Mouse (Mus musculus) right cerebral cortex, postnatal 14 days (tissue): ENCODE results near the gene Vdac2.
A peak's percentile ranks its signal among the peaks of the same experiment; 100 is the strongest.

ENCODE experiments used
- DNase-seq: peaks from one replicate; pipeline ENCODE4 v3.0.0; 2022

The Vdac2 gene

DNA sequence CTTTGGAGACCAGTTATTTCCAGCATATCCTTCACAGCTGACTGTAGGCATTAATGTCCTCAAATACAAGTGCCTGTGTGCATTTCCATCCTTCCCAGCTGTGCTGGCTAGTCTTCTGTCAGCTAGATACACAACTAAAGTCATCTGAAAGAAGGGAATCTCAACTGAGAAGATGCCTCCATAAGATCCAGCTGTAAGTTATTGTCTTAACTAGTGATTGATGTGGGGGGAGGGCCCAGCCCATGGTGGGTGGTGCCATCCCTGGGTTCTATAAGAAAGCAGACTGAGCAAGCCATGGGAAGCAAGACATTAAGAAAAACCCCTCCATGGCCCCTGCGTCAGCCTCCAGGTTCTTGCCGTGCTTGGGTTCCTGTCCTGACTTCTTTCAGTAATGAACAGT is at the start of gene Vdac2:
TSS of gene Vdac2 (plus strand) at position 301 of the 400 bp plus-strand sequence.
- DNase-seq, result no peak

DNA sequence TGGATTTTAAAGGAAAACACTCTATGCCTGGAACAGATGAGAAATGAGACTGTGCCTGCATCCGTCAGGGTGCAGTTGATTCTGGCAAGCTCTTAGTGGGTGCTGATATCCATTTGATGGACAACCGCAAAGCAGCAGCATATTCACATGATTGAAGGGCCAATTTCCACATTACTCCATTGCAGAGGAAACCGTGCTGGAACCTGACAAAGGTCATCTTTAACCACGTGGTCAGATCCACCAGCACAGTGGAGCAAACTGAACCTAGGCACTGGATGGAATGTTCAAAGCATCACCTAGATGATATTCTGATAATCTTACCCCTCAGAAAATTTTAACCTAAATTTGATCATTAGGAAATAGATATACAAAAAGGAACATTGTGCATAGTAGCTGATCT is 48.8 kb upstream of the Vdac2 start:
- DNase-seq, result no peak

DNA sequence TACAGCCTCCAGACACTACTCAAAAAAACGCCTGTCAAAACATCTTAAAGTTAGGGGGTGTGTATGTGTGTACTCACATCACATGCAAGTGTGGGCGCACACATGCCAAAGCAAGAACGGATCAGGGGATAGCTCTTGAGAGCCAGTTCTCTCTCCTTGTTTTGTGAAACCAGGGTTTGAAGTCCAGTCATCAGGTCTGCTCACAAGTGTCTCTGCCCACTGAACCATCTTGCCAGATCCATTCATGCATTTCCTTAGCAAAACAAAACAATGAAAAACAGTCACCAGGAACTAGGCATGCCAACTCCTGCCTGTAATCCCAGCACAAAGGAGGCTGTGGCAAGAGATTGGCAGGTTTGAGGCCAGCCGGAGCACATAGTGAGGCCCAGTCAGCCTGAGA is 38.5 kb upstream of the Vdac2 start:
- DNase-seq, result no peak

DNA sequence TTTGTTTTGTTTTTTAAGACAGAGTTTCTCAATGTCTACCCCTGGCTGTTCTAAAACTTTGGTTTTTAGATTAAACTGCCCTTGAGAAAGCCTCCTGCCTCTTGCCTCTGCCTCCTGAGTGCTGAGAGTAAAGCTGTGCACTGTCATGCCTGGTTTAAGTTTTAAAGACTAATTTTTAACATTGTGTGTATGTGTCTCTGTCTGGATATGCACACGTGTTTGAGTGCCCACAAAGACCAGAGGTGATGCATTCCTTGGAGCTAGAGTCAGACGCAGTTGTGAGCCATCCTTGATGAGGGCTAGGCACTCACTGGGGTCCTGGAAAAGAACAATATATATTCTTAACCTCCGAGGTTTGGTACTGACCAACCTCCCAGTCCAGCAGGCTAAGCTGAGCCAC is 37.7 kb upstream of the Vdac2 start:
- no peak for DNase-seq

DNA sequence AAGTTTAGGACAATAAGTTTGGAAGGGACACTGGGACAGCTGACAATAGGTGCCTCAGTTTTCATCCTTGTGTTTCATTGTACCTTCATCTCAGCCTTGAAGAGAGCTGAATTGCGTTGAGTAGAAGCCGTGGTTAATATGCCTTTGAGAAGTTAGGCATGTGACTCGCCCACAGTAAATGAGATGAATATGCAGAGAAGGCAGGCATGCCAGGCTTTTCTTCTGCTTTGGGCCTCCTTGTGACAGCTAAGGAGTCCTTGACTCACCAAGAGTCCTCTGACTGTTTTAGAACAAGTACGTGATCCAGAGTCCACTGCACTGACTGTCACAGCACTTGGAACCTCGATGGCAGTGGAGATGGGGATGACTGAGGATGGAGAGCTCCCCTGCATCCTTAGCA is 36.9 kb upstream of the Vdac2 start:
- DNase-seq, result no peak

DNA sequence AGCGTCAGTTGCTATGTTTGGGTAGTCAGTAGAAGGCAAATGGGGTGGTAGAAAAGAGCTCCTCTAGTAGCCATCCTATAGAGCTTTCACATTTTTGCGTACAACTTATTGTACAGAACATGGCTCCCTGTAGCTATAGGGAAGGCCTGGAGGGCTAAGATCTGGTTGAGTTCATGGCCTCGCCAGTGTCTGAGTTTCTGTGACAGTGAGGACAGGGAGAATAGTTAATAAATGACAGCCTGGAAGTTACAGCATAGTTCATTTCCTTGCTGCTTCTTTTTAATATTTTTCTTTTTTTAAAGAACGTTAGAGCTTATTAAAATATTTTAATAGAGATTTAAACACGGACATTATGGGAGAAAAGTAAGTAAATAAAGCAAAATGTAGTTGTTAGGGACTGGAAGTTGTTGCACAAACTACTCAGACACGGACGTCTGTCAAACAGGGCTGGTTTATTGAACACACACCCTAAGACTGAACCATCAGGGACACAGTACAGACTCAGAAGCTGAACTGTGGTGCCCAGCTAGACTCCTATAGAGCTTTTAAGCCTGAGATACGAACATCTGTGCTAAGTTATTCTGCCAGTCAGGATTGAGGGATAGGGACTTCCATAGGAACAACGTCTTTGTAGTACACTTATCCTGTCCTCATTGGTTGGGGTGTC is 34.3 kb upstream of the Vdac2 start:
- no peak for DNase-seq

DNA sequence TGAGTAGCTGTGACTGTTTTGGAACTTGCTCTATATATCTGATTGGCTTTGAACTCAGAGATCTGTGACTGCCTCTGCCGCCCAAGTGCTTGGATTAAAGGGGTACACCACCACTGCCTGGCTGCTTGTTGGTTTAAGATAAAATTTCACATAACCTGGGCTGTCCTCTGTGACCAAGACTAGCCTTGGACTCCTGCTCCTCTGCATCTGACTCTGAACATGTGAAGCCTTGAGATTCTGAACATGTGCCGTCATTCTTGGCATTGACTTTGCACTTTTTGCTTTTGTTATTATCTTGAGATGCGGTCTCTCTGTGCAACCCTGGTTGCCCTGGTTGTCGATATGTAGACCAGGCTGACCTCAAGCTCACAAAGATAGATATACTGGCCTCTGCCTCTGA is 33.3 kb upstream of the Vdac2 start:
- DNase-seq, result no peak

DNA sequence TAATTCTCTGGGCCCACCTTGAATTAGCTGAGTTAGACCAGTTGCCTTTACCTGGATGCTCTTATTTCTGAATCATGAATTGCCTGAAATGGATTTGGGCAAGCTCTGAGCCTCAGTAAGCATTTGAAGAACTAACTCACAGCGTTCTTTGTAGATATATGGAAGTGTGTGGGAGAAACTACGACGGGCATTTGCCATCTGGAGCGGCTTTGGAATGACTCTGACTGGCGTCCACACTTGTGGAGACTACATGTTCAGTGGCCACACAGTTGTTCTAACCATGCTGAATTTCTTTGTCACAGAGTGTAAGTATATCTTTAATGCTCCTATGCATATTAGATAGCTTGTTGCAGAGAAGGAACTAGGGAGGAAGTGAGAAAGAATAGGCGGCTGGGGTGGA is 32.8 kb upstream of the Vdac2 start:
- no peak for DNase-seq

DNA sequence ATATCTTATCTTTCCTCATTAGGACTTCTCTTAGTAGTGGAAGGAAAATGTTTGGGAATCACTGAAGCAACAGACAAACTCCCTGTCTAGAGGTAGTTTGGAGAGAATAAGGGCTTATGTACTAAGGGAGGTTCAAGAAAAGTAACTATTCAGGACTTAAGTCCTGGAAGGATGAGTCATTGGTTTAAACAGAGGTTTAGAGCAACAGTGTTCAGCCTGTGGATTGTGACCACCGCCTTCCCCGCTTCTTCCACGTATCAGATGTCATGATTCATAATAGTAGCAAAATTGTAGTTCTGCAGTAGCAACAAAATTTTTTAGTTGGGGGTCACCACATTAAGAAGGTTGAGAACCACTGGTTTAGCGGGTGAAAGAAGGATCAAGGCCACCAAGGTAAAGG is 24.4 kb upstream of the Vdac2 start:
- no peak for DNase-seq

DNA sequence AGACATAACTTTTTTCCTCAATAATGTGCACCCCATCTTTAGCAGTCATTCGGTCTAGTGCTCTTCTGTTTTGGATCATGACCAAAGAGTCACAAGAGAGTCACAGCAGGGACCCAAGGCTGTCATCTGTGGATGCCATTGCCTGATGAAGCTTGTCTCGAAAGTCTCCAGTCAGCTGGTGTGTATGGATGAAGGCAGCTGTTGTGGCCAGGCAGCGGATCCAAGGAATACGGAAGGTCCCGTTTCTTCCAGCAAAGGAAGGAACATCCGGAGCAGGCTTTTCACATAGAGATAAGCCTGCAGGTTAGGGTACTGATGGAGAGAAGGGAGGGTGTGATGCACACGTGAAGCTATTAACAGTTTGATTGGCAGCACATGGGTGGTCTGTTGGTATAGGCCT is 23.4 kb upstream of the Vdac2 start:
- no peak for DNase-seq

DNA sequence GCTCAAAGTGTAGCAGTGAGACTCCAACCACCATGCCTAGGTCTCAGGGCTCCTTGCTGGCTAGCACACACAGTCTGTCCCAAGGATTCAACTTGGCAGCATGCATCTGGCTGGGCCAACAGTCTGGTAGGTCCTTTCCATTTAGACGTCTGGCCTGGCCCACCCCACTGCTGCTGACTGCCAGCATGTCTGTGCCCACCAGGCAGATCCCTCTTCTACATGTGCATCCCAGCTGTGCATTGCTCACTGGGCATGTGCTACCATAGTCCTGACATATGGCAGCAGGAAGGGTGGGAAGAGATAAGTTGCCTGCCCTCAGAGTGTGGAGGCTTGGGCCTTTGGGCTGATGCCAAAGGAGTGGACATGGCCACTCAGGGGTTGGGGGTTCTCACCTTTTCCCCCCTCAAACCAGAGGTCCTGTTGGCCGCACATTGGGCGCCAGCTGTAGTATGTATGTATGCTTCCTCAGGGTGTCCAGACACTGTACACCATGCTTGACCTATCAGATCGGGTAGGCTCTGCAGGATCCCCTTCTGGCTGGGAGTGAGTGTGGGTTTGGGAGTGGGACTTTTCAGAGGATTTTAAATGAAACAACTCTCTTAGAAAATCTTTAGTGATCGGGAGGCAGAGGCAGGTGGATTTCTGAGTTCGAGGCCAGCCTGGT is 22.4 kb upstream of the Vdac2 start:
- DNase-seq, result no peak

DNA sequence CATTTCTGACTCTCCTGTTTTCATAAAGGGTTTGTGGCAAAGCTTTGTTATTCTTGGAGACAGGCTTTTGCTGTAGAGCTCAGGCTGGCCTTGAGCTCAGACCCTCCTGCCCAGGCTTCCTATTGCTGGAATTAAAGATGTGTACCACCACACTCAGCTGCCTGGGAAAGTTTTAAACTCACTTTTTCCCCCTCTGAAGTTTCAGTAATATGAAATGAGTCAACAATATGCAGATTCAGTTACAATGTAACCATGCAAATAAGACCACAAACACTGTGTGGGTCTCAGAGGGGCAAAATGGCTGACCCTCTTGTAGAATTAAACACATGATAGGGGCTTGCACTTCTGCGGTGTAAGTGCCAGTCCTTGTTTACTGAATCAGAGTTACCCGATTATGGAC is 18.8 kb upstream of the Vdac2 start:
- DNase-seq, result no peak

DNA sequence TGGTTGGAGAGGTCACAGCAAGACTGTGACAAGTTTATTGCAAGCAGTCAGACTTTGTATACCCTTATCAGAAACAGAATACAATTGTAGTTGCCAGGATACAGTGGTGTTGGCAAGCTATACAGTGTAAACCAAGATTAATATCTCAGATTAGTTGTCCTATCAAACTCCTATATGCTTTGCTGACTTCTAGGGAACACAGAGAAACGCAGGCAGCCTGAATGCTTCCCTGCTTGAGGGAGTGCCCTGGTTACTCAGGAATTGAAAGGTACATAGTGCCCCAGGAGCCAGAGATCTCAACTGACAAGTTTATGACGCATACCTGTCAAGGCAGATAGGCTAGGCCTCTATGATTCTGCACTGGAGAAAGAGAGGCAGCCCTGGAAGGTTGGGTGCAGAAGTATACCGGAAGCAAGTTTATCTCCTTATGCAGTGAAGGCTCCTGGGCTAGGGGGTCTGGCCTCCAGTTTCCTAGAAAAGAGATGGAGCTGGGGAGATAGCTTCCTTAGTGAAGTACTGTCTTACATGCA is 18.3 kb upstream of the Vdac2 start:
- no peak for DNase-seq

DNA sequence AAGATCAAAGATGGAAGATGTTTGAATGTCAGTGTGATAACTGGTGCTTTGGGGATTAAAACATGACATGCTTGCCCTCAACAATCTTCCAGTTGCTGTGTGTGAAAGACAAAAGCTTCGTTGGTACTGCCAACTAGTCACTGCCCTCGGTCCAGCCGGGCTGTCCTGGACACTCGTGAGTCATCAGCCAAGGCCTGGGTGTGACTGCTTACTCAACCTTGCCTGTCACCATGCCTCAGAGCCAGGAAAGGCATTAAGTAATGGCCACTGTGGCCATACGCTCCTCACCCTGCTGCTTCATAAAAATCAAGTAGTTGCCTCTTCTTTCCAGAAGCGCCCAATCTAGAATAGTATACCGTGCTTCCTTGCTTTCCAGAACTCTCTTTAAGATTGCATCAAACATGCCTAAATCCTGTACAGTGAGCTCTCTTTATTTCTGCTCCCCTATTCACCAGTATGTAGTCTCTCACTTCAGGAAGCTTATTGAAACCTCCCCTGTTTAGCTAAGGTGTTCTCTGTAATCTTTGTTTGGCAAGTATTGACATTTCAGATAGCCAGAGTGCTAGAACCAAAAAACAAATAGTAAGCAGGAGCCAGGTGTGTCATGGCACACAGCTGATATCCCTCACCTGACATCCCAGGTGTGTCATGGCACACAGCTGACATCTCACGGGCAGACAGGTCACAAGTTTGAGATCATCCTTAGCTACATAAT is 16.7 kb upstream of the Vdac2 start:
- no peak for DNase-seq

DNA sequence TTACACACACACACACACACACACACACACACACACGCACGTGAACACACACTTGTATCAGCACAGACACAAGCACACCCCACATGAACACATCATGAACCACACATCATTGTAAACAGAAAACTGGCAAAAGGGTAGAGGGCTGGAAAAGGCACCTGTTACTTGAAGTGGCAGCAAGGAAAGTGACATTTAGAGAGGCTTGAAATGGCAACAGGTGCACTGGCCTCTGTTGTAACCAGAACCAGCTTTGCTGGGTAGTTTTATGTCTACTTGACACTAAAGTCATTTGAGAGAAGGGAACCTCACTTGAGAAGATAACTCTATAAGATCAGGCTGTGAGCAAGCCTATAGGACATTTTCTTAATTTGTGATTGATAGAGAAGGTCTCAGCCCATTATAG is 15.6 kb upstream of the Vdac2 start:
- no peak for DNase-seq

DNA sequence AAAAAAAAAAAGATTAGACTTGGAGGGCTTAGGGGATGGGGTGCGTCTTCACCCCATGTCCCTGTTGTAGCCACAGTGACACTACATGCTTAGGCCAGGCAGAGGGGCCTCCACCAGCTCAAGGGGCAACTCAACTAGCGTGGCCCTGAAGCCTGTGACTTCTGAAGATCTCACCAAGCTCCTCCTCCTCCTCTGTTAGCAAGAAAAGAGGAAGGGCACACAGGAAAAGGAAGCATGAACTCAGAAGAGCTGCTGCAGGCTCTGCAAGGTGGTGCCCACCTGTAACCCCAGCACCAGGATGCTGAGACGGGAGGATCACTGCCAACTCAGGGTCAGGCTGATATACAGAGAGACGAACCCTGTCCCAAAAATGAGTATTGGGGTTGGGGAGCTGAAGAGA is 13.7 kb upstream of the Vdac2 start:
- DNase-seq, result no peak

DNA sequence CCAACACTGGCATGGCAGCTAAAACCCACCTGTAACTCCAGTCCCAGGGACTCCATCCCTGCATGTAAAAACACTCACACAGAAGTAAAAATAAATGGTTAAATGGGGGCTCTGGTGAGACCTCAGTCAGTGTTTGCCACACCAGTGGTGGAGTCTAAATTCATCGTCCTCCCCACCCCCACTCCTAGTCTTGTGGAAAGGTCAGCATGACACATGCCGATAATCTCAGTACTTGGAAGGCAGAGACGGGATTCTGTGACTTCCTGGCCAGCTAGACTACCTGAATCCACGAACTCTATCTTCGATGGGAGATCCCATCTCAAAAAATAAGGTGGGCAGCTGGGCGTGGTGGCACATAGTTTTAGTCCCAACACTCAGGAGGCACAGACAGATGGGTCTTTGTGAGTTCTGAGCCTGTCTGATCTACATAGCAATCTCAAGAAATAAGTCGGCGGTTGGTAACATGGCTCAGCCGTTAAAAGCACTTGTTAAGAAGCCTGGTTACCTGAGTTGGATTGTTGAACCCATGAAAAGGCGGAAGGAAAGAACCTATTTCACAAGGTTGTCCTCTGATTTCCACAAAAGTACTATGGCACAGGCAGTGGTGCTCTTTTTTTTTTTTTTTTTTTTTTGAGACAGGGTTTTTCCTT is 13.2 kb upstream of the Vdac2 start:
- no peak for DNase-seq

DNA sequence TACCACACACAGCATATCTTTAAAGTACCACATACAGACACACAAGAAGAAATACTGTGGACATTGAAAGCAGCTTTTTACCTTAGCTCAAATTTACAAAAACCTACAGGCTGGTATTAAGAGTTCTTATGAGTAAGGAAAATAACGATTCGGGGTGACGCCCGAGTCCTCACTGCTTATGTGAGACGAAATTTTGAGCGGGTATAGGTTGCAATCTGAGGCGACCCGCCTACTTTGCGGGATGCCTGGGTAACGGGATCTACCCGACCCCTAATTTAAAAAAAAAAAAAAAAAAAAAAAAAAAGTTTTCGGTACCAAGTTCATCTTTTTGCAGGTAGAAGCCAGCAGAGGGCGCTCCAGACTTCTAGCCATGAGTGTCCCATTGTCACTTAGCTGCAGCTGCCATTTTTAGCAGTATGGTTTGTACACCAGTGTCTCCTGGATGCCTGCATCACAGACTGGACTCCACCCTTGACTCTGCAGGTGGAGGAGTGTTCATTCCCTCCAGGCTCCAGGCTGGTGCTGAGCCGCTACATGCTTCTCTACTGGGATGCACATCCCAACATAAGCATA is 12.4 kb upstream of the Vdac2 start:
- peak; percentile 58 for DNase-seq

DNA sequence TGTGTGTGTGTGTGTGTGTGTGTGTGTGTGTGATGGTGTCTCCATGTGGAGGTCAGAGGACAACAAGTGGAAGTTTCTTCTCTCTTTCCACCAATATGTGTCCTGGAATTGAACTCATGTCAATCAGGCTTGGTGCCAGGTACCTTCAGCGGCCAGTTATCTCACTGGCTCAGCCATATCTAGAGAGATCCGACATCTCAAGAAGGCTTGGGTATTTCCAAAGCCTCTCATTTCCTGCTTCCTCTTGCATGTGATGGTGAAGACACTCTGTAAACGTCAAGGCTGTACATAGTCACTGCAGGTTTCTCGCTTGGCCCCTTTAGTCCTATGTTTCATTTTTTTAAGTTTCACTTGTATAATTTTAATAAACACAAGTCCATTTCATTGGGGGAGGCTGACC is 11.8 kb upstream of the Vdac2 start:
- DNase-seq, result no peak

DNA sequence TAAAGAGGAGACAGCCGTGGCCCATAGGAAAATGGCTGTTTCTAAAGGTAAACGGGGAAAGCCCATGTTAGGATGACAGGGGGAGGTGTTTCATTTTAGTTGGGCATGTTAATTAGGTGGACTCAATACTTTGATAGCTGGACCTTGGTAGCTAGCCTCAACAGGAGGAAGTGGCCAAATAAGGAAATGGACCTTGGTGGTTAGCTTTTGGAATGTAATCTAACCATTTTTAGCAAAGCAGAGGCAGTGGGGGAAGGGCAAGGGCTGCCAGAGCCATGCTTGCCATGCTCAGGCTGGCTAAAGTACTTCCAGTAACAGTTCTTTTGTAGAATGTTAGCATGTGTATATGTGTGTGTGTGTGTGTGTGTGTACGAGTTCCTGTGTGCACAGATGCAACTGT is 11.2 kb upstream of the Vdac2 start:
- no peak for DNase-seq

DNA sequence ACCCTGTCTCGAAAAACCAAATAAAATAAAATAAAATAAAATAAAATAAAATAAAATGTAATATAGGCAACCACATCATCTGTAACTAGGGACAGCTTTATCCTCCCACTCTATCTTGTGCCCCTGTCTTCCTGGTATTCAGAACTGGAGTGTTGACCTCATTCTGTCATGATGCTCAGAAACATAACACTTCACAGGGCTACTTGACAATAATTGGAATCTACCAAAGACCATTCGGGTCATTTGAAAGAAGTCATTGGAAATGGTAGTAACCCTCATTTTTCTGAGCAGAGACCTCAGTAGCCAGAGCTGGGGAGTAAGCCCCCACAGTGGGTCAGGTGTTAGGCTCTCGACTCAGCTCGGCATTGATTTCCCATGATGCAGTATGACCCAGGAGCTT is 10.4 kb upstream of the Vdac2 start:
- DNase-seq, result no peak

DNA sequence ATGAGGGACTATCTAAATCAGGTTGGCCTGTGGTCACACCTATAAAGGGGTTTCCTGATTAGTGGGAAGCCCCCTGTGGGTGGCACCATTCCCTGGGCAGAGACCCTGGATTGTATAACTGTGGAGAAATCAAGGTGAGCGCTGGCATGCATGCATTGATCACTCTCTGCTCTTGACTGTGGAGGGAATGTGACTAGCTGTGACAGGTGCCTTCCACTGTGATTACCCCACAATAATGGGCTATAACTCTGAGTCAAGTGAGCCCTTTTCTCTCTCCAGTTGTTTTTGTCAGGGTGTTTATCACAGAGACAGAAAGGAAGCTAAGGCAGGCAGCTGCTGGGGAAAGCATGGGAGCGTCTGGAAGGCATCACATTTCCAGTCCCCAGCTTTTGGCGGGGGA is 8.8 kb upstream of the Vdac2 start:
- no peak for DNase-seq

DNA sequence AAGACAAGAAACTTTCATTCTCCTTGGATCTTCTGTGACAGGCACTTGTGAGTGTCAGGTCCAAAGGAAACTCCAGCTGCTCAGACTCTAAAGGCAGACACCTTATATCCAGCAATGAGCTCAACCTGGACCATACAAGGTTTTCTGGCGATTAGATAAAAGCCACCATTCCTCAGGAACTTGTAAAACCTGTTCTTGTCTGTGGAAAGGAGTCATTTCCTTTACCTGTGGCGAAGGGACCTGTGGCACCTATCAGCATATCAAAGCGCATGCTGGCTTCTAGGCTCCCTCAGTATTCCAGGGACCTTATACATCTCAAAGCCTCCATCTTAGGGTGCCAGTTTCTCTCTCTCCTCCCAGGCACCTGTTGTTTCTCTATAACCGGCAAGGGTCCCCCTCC is 7.6 kb upstream of the Vdac2 start:
- no peak for DNase-seq
